Mouse (Mus musculus) lung, embryonic 14.5 days (tissue): ENCODE measurements at regions not wholly inside any gene's neighbourhood (a gene's known extent, or its start where the extent isn't known, plus 50 kb on each side); places are given as distances from the start of the nearest gene placed in this dataset.

ENCODE experiments used
- ATAC-seq: fragments of 200-750 bp; cut with Nextera tagmentation; 2 replicates; pipeline ENCODE4 v1.8.0; 2017; ENCODE audit warnings: mild to moderate bottlenecking, moderate TSS enrichment, moderate library complexity; ENCODE audit not compliant: insufficient read depth
- DNase-seq: peaks from one replicate; pipeline ENCODE4 v3.0.0-alpha.2; 2015
- H3K27ac ChIP-seq: fragments of 300-500 bp; sonication (generic); 2 replicates; pipeline ENCODE4 v1.5.1; 2014; ENCODE audit warnings: low read depth, mild to moderate bottlenecking, moderate library complexity
- H3K27me3 ChIP-seq: fragments of 300-500 bp; sonication (generic); 2 replicates; pipeline ENCODE4 v1.6.1; 2014; ENCODE audit warnings: low read length, control low read depth; ENCODE audit not compliant: insufficient read depth
- H3K36me3 ChIP-seq: fragments of 300-500 bp; sonication (generic); 2 replicates; pipeline ENCODE4 v1.6.1; 2014; ENCODE audit warnings: control low read depth; ENCODE audit not compliant: insufficient read depth
- H3K4me1 ChIP-seq: fragments of 300-500 bp; sonication (generic); 2 replicates; pipeline ENCODE4 v1.6.1; 2014; ENCODE audit warnings: antibody characterized with exemption, control low read depth; ENCODE audit not compliant: insufficient read depth
- H3K4me2 ChIP-seq: fragments of 300-500 bp; sonication (generic); 2 replicates; pipeline ENCODE4 v1.6.1; 2014; ENCODE audit warnings: mild to moderate bottlenecking
- H3K4me3 ChIP-seq: fragments of 300-500 bp; sonication (generic); 2 replicates; pipeline ENCODE4 v1.5.1; 2014; ENCODE audit warnings: low read depth, low read length
- H3K9ac ChIP-seq: fragments of 300-500 bp; sonication (generic); 2 replicates; pipeline ENCODE4 v1.6.1; 2014
- H3K9me3 ChIP-seq: fragments of 300-500 bp; sonication (generic); 2 replicates; pipeline ENCODE4 v1.6.1; 2016; ENCODE audit warnings: low read depth, low read length, control low read depth
- CTCF ChIP-seq: IDR thresholded peaks from 2 replicates; pipeline ENCODE4 v1.5.1; 2016; ENCODE audit warnings: antibody characterized with exemption, low read depth
- WGBS: fragments of 180-500 bp; shearing (Covaris S2); extraction: QIAGEN DNeasy Blood & Tissue Kit; methylation state at CpG from one replicate; pipeline ENCODE4 v1.1.7; 2014; 5-methylcytosine and 5-hydroxymethylcytosine counted together

DNA sequence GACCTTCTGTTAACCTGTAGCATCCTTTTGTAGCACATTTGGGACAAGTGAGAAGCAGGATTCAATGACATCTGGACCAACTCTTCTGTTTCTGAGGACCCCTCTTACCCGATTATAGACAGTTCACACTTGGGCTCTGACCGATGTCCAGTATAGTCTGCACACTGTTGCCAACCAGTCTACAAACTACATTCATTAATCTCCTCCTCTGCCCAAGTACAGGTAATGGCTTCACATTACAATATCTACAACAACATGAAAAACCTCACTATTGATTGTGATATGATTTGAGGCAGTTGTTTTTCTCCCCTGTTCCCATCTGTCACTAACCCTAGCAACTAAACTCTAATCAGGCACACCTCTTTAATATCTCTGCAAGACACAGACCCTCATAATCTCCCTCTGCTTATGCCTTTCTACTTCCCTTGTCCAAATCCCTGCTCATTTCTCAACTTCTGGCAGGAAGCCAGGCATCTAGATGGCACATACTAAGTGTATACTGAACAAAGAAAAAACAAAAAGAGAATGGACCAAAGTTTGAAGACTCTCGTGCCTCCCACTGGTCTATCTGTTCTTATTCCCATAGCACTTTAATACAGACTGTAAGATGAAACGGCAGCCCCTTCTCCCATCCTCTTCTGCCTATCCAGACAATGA, 331.8 kb downstream of the Sorl1 start:
- Histone ChIP-seq H3K4me1 (no peaks in the 10 kb centered on the region), H3K4me3 (no peak overlapping the region), H3K4me2 (no peak overlapping the region), H3K9ac (no peak overlapping the region), H3K36me3 (no peaks in the 10 kb centered on the region), H3K9me3 (no peaks in the 10 kb centered on the region), H3K27me3 (0 out of 2 replicates have a peak, but pooled peaks cover 3% of the 10 kb centered on the region), H3K27ac (no peak overlapping the region)
- TF ChIP-seq CTCF = no peak
- ATAC-seq (no peak), DNase-seq (peak; percentile 60)
- 57% methylated on average over 4 of the region's 4 CpGs for WGBS

DNA sequence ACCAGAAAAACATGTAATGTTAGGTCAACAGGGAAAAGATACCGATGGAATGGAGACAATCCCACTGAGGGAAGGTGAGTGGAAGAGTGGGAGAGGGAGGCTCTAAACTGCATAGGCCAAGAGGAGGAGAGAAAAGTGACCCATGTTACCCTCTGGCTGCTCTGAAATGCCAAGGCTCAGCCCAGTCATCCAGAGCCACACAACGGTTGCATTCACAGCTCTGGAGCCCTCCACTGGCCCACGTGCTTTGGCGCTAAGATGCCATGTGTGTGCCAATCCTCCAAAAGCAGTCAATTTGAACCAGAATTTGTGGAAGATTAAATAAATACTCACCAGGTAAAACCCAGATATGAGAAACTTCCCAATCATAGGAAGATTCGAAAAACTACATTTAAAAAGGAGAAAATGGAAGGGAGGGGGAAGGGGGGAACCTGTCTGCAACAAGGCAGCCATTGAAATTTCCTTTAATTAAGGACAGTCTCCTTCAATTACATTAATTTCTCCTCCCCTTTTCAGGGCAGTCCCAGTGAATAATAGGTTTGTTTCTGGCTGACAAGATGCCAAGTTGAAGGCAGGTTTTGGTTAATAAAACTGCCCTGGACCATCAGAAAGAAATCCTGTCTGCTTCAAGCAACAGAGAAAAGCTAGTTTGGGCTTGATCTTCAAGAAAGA, 332.5 kb downstream of the Sorl1 start:
- TF ChIP-seq CTCF = no peak
- no peaks in the 10 kb centered on the region for H3K36me3 ChIP-seq
- no peaks in the 10 kb centered on the region for H3K4me1 ChIP-seq
- H3K9me3 ChIP-seq = no peaks in the 10 kb centered on the region
- H3K27ac ChIP-seq = no peak overlapping the region
- 85% methylated on average over 5 of the region's 5 CpGs for WGBS
- 0 out of 2 replicates have a peak, but pooled peaks cover 3% of the 10 kb centered on the region for H3K27me3 ChIP-seq
- H3K4me2 ChIP-seq = no peak overlapping the region
- DNase-seq = no peak
- no peak overlapping the region for H3K9ac ChIP-seq
- H3K4me3 ChIP-seq = no peak overlapping the region
- no peak for ATAC-seq

DNA sequence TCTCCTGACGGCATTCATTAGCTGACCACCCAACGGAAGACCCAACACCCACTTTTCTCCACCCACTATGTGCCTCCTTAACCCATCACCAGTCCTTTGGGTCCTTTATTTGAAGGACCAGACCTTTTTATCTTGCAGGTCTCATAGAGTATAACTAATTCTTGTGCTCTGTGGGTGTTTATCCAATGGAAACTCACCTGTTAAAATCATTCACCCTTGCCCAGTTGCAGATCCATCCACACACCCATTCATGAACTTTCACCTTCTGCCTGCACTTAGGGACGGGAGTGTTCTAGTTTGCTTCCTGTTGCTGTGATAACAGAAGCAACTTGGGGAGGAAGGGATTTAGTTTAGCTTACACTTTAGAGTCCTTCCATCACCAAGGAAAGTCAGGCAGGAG, 339.0 kb downstream of the Sorl1 start:
- H3K4me3 ChIP-seq = no peak overlapping the region
- H3K27me3 ChIP-seq = no peaks in the 10 kb centered on the region
- 19% methylated on average over 3 of the region's 3 CpGs for WGBS
- H3K4me1 ChIP-seq = peaks cover 4% of the 10 kb centered on the region; the same call in 1 of the 2 replicates
- H3K9ac ChIP-seq = no peak overlapping the region
- no peak for ATAC-seq
- no peak for DNase-seq
- H3K4me2 ChIP-seq = no peak overlapping the region
- no peak overlapping the region for H3K27ac ChIP-seq
- H3K9me3 ChIP-seq = peaks cover 5% of the 10 kb centered on the region; the same call in 1 of the 2 replicates
- no peaks in the 10 kb centered on the region for H3K36me3 ChIP-seq
- no peak for TF ChIP-seq CTCF

DNA sequence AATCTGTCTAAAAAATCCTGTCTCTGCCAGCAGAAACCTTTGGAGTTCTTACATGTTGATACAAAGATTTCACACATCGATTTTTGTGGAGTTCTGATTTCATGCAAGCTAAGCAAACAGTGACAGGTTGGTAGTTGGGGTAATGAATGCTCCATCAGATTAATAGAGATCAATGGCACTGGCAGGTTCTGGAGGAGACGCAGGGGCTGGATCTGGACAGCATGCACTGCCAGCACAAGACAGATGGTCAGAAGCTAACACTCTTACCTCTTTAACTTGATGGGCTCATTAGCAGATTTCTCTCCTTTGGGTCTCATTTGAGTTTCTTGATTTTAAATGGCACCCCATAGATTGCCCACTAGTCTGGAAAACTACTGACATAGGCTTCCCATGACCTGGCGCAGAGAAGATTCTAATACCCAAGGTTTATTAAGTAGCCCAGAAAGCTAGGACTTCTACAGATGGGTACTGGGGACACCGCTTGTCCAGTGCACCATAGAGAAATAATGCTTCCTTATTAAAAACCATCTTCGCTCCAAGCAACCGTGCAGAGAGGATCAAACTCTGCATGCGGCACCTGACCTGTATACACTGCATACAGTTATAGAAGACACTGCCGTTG, 351.7 kb downstream of the Sorl1 start:
- no peak overlapping the region for H3K4me3 ChIP-seq
- no peaks in the 10 kb centered on the region for H3K4me1 ChIP-seq
- no peaks in the 10 kb centered on the region for H3K36me3 ChIP-seq
- no peak overlapping the region for H3K9ac ChIP-seq
- H3K4me2 ChIP-seq = no peak overlapping the region
- no peak for TF ChIP-seq CTCF
- ATAC-seq (no peak), DNase-seq (no peak)
- 91% methylated on average over 8 of the region's 8 CpGs for WGBS
- H3K9me3 ChIP-seq = no peaks in the 10 kb centered on the region; the same call in 1 of the 2 replicates
- H3K27ac ChIP-seq = no peak overlapping the region
- no peaks in the 10 kb centered on the region for H3K27me3 ChIP-seq

DNA sequence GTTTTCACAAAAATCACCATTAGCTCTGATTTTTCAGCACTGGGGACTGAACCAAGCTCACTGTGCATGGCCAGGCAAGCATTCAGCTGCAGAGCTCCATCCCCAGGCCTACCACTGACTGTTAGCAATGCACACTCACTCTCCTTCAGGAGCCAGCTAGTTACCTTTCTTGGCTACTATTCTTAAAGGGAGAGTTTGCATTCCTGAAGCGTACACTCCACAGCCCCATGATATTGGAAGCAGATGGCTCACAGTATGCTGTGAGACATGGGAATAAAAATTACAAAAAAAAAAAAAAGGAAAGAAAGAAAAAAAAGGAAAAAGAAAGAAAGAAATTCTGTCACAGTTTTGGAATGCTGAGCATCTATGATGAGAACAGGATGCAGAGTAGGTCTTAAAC, 352.8 kb downstream of the Sorl1 start:
- no peak for TF ChIP-seq CTCF
- Histone ChIP-seq H3K36me3 (no peaks in the 10 kb centered on the region), H3K4me2 (no peak overlapping the region), H3K4me1 (peaks cover 4% of the 10 kb centered on the region; the same call in 1 of the 2 replicates), H3K4me3 (no peak overlapping the region), H3K27ac (no peak overlapping the region), H3K27me3 (no peaks in the 10 kb centered on the region), H3K9me3 (no peaks in the 10 kb centered on the region; the same call in 1 of the 2 replicates), H3K9ac (no peak overlapping the region)
- no peak for DNase-seq
- WGBS = 78% methylated on average over 1 of the region's 1 CpGs
- ATAC-seq = no peak

DNA sequence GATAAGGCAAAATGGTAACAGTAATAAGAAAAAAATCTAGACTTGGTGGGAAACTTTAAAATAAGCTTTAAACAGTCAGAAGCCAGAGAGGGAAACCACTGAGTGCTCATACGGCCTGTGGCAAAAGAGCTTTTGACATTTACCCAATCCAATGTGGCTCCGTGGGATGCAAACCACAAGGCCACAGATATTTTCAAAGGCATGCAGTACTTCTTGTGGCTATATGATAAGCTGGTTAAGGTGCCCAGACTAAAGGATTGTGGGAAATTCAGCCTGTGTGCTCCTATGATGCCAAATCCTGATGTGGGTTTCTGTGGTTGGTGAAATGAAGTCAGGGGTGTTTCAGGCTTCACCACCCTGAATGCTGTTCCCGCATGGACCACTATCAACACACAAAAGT, 355.8 kb downstream of the Sorl1 start:
- H3K27me3 ChIP-seq = no peaks in the 10 kb centered on the region
- no peaks in the 10 kb centered on the region for H3K36me3 ChIP-seq
- no peak for DNase-seq
- ATAC-seq = no peak
- peaks cover 5% of the 10 kb centered on the region; the same call in 1 of the 2 replicates for H3K4me1 ChIP-seq
- H3K9ac ChIP-seq = no peak overlapping the region
- H3K4me2 ChIP-seq = no peak overlapping the region
- H3K4me3 ChIP-seq = no peak overlapping the region
- H3K9me3 ChIP-seq = no peaks in the 10 kb centered on the region; the same call in 1 of the 2 replicates
- no peak overlapping the region for H3K27ac ChIP-seq
- WGBS = 92% methylated on average over 3 of the region's 3 CpGs
- TF ChIP-seq CTCF = no peak

DNA sequence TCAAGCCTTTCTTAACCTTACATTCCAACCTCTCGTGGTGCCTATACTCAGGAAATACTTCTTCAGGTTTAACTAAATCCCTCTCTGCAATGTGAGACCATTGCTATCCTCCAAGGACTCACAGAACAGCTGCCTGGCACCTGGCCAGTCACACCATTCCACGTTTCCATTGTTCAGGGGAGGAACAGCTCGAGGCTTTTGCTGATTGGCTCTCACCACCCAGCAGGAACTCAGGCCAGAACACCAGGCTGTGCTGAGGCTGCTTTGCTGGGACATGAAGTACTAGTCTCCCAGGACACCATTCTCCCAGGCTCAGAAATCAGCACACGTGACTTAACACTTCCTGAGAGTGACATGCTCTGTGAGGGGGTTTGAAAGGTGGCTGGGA, 357.6 kb downstream of the Sorl1 start:
- peak overlapping the region; percentile 61 for H3K27ac ChIP-seq
- H3K36me3 ChIP-seq = no peaks in the 10 kb centered on the region
- H3K27me3 ChIP-seq = no peaks in the 10 kb centered on the region
- H3K9ac ChIP-seq = no peak overlapping the region
- 4% methylated on average over 4 of the region's 4 CpGs for WGBS
- ATAC-seq (peak; percentile 91), DNase-seq (peak; percentile 90)
- TF ChIP-seq CTCF = no peak
- no peaks in the 10 kb centered on the region; the same call in 1 of the 2 replicates for H3K9me3 ChIP-seq
- H3K4me2 ChIP-seq = no peak overlapping the region
- no peak overlapping the region for H3K4me3 ChIP-seq
- H3K4me1 ChIP-seq = peaks cover 5% of the 10 kb centered on the region; the same call in 1 of the 2 replicates
